8 mouse cellular contexts compared by ENCODE assay signal in the genomic region with DNA sequence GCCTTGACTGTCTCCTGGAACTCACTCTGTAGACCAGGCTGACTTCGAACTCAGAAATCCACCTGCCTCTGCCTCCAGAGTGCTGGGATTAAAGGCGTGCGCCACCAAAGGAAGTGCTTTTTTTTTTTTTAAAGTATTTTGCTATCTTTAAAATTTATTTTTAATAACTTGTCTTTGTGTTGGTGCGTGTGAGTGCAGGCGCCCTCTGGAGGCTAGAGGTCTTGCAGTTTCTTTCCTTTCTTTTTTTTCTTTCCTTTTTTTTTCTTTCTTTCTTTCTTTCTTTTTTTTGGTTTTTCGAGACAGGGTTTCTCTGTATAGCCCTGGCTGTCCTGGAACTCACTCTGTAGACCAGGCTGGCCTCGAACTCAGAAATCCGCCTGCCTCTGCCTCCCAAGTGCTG. TPM values are rescaled to one million over a fixed set of nuclear protein-coding genes. Genes with fewer than 3 reads are reported as not detected.
A peak's percentile ranks its signal among the peaks of the same experiment; 100 is the strongest.
DNase-seq lines count a peak whose midpoint lies in the region; ATAC-seq and TF ChIP-seq lines count a peak whose summit lies in the region.
"Not testable (repeated sequence)": the region's sequence is repeated elsewhere in the genome, so short reads cannot be mapped to it uniquely, and the experiment has no call there.

No protein-coding gene starts in this region.

- not testable (repeated sequence) for H3K27ac ChIP-seq in forebrain, postnatal 0 days (ENCODE audit: low read depth, low read length); liver, postnatal 0 days (ENCODE audit: low read depth); midbrain, embryonic 14.5 days (replicated peaks; ENCODE audit: low read depth, low read length); stomach, postnatal 0 days (replicated peaks)

- DNase-seq in CD4-positive helper T cell, adult 2 months (ENCODE audit: low read depth, low spot score), result peak; percentile 27
- peak; percentile 54 for DNase-seq in adipocyte (ENCODE audit: low spot score)
- DNase-seq in forebrain, postnatal 0 days; liver, postnatal 0 days; stomach, postnatal 0 days (ENCODE audit: low spot score): not testable (repeated sequence)
- DNase-seq in induced T-regulatory cell, adult 2 months (ENCODE audit: low read depth), result peak; percentile 50
- peak; percentile 47 to 64 for DNase-seq in kidney, postnatal 4 days
- DNase-seq in midbrain, embryonic 14.5 days, result peak; percentile 40

- H3K4me1 ChIP-seq in forebrain, postnatal 0 days (ENCODE audit: insufficient read depth); stomach, postnatal 0 days (replicated peaks; ENCODE audit: control insufficient read depth, insufficient read depth): not testable (repeated sequence)
- H3K4me1 ChIP-seq in liver, postnatal 0 days (ENCODE audit: insufficient read depth), result peaks cover 20% of the 10 kb centered on the region
- H3K4me1 ChIP-seq in midbrain, embryonic 14.5 days (ENCODE audit: control insufficient read depth, insufficient read depth, low read length), result peaks cover 12% of the 10 kb centered on the region

- H3K4me2 ChIP-seq in forebrain, postnatal 0 days (ENCODE audit: low read depth); liver, postnatal 0 days (ENCODE audit: low read depth, low read length); midbrain, embryonic 14.5 days (ENCODE audit: low read length); stomach, postnatal 0 days (replicated peaks; ENCODE audit: low read depth): not testable (repeated sequence)

- peaks cover 26% of the 10 kb centered on the region for H3K36me3 ChIP-seq in forebrain, postnatal 0 days (ENCODE audit: insufficient read depth)
- H3K36me3 ChIP-seq in liver, postnatal 0 days (replicated peaks; ENCODE audit: insufficient read depth, low read length), result peaks cover 33% of the 10 kb centered on the region
- peaks cover 34% of the 10 kb centered on the region for H3K36me3 ChIP-seq in midbrain, embryonic 14.5 days (ENCODE audit: control insufficient read depth, insufficient read depth, low read length)
- not testable (repeated sequence) for H3K36me3 ChIP-seq in stomach, postnatal 0 days (ENCODE audit: control insufficient read depth, insufficient read depth, low read length)

- not testable (repeated sequence) for H3K9me3 ChIP-seq in forebrain, postnatal 0 days (ENCODE audit: low read length); liver, postnatal 0 days (ENCODE audit: low read length); midbrain, embryonic 14.5 days (ENCODE audit: control insufficient read depth, low read length); stomach, postnatal 0 days (ENCODE audit: control insufficient read depth, low read length)

- H3K9ac ChIP-seq in forebrain, postnatal 0 days; liver, postnatal 0 days (replicated peaks); midbrain, embryonic 14.5 days (replicated peaks; ENCODE audit: low read length); stomach, postnatal 0 days (ENCODE audit: low read length): not testable (repeated sequence)

- TF ChIP-seq EP300 in liver, postnatal 0 days (IDR thresholded peaks at IDR 0.05; ENCODE audit: low read depth); stomach, postnatal 0 days (optimal IDR thresholded peaks at IDR 0.05): not testable (repeated sequence)

- peak; percentile 44 for TF ChIP-seq CTCF in forebrain, postnatal 0 days (IDR thresholded peaks at IDR 0.05; ENCODE audit: low read depth)
- peak; percentile 41 for TF ChIP-seq CTCF in liver, postnatal 0 days (IDR thresholded peaks at IDR 0.05; ENCODE audit: low read depth)
- peak; percentile 62 for TF ChIP-seq CTCF in stomach, postnatal 0 days (IDR thresholded peaks at IDR 0.05; ENCODE audit: low read depth)

- not testable (repeated sequence) for H3K27me3 ChIP-seq in forebrain, postnatal 0 days (ENCODE audit: insufficient read depth, low read length); liver, postnatal 0 days (ENCODE audit: insufficient read depth, low read length); midbrain, embryonic 14.5 days (ENCODE audit: control insufficient read depth, insufficient read depth, low read length); stomach, postnatal 0 days (ENCODE audit: control insufficient read depth, insufficient read depth, low read length)

- ATAC-seq in forebrain, postnatal 0 days; liver, postnatal 0 days; midbrain, embryonic 14.5 days (ENCODE audit: low FRiP score, low TSS enrichment); stomach, postnatal 0 days (ENCODE audit: low FRiP score, low TSS enrichment): not testable (repeated sequence)

- not testable (repeated sequence) for H3K4me3 ChIP-seq in forebrain, postnatal 0 days (ENCODE audit: low read depth, low read length); liver, postnatal 0 days (ENCODE audit: low read depth, low read length); midbrain, embryonic 14.5 days (replicated peaks; ENCODE audit: low read depth, low read length); stomach, postnatal 0 days (ENCODE audit: low read depth, low read length)

- 83% methylated on average over 8 of the region's 8 CpGs for WGBS in forebrain, postnatal 0 days
- WGBS in liver, postnatal 0 days (ENCODE audit: insufficient replicate concordance), result 70% methylated on average over 8 of the region's 8 CpGs
- WGBS in midbrain, embryonic 14.5 days, result 91% methylated on average over 8 of the region's 8 CpGs
- WGBS in stomach, postnatal 0 days, result 77% methylated on average over 8 of the region's 8 CpGs

RNA-seq across cellular contexts. Expression of a gene that starts 2.4 kb away (rescaled TPM):
- total RNA-seq in forebrain, postnatal 0 days (2014; rRNA removed), result 39.0 and 57.5 TPM in 2 replicates
- 70.7 and 71.5 TPM in 2 replicates for polyA plus RNA-seq in forebrain, postnatal 0 days (2015; fragmentation: Nextera tagmentation; extraction: Ambion mirVana)
- polyA plus RNA-seq in liver, postnatal 0 days (2015; fragmentation: Nextera tagmentation; extraction: Ambion mirVana), result 28.7 and 29.3 TPM in 2 replicates
- 67.9 and 70.0 TPM in 2 replicates for polyA plus RNA-seq in midbrain, embryonic 14.5 days (2014; fragmentation: Nextera tagmentation; extraction: Ambion mirVana)
- 54.7 and 55.4 TPM in 2 replicates for polyA plus RNA-seq in stomach, postnatal 0 days (2015; fragmentation: Nextera tagmentation; extraction: Ambion mirVana)
